Mouse (Mus musculus): ENCODE measurements at regions not wholly inside any gene's neighbourhood (a gene's known extent, or its start where the extent isn't known, plus 50 kb on each side); places are given as distances from the start of the nearest gene placed in this dataset.
A peak's percentile ranks its signal among the peaks of the same experiment; 100 is the strongest.

GRCm38 (mm10) chr19:45304538-45304937, 59.0 kb upstream of the Btrc start:
- peaks cover 8% of the 10 kb centered on the region; the same call in 1 of the 2 replicates for H3K4me1 ChIP-seq (replicated peaks; ENCODE audit: control insufficient read depth, insufficient read depth, low read length)
- 10% methylated on average over 8 of the region's 8 CpGs for WGBS
- DNase-seq (ENCODE audit: low spot score) (no peak), ATAC-seq (replicated peaks; ENCODE audit: low FRiP score) (no peak)
- no peak overlapping the region for H3K4me2 ChIP-seq (ENCODE audit: low read depth, low read length, severe bottlenecking)
- no peaks in the 10 kb centered on the region for H3K9me3 ChIP-seq (ENCODE audit: control insufficient read depth, low read length)
- no peaks in the 10 kb centered on the region for H3K36me3 ChIP-seq (ENCODE audit: control insufficient read depth, insufficient read depth, low read length)
- H3K4me3 ChIP-seq (ENCODE audit: low read depth, low read length) = no peak overlapping the region
- no peak overlapping the region for H3K27ac ChIP-seq (ENCODE audit: low read depth, low read length)
- no peak overlapping the region for H3K9ac ChIP-seq (ENCODE audit: low read length)
- H3K27me3 ChIP-seq (ENCODE audit: control insufficient read depth, insufficient read depth, low read length) = peaks cover 51% of the 10 kb centered on the region

GRCm38 (mm10) chr19:45307299-45308275, 55.9 kb upstream of the Btrc start:
- DNase-seq (ENCODE audit: low spot score) (no peak), ATAC-seq (replicated peaks; ENCODE audit: low FRiP score) (no peak)
- H3K27ac ChIP-seq (ENCODE audit: low read depth, low read length) = no peak overlapping the region
- H3K4me2 ChIP-seq (ENCODE audit: low read depth, low read length, severe bottlenecking) = no peak overlapping the region
- H3K4me1 ChIP-seq (replicated peaks; ENCODE audit: control insufficient read depth, insufficient read depth, low read length) = peaks cover 15% of the 10 kb centered on the region; the same call in 1 of the 2 replicates
- no peaks in the 10 kb centered on the region for H3K36me3 ChIP-seq (ENCODE audit: control insufficient read depth, insufficient read depth, low read length)
- no peaks in the 10 kb centered on the region for H3K9me3 ChIP-seq (ENCODE audit: control insufficient read depth, low read length)
- H3K9ac ChIP-seq (ENCODE audit: low read length) = no peak overlapping the region
- no peak overlapping the region for H3K4me3 ChIP-seq (ENCODE audit: low read depth, low read length)
- peaks cover 37% of the 10 kb centered on the region for H3K27me3 ChIP-seq (ENCODE audit: control insufficient read depth, insufficient read depth, low read length)
- WGBS = 51% methylated on average over 16 of the region's 16 CpGs

DNA sequence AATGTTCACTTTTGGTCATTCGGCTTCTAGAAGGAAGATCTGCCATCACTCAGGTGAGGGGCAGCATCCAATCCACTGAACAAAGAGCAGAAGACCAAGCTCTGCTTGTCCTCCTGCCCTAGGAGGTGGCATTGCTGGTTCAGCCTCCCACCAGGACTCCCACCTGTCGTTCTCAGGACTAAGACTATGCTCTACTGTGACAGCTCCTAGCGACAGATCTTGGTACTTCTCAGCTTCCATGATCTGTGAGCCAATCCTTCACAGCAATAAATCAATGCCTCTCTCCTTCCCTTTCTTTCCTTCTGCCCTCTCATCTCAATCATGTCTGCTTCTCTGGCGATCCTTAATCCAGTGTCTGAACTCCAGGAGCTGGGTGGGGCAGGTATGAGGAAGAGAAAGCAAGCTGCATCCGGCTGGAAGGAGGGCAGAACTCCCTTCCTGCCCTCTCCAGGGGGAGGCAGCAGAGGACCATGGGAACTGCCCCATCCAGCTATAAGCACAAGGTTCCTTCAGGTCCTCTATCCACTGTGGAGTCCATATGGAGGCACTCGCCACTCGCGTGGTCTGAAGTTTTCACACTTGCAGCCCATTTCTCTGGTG, 54.8 kb upstream of the Btrc start:
- Histone ChIP-seq H3K27me3 (ENCODE audit: control insufficient read depth, insufficient read depth, low read length) (peaks cover 26% of the 10 kb centered on the region), H3K27ac (ENCODE audit: low read depth, low read length) (no peak overlapping the region), H3K4me3 (ENCODE audit: low read depth, low read length) (no peak overlapping the region), H3K9me3 (ENCODE audit: control insufficient read depth, low read length) (no peaks in the 10 kb centered on the region), H3K36me3 (ENCODE audit: control insufficient read depth, insufficient read depth, low read length) (no peaks in the 10 kb centered on the region), H3K9ac (ENCODE audit: low read length) (no peak overlapping the region), H3K4me1 (replicated peaks; ENCODE audit: control insufficient read depth, insufficient read depth, low read length) (peaks cover 12% of the 10 kb centered on the region; the same call in 1 of the 2 replicates), H3K4me2 (ENCODE audit: low read depth, low read length, severe bottlenecking) (no peak overlapping the region)
- DNase-seq (ENCODE audit: low spot score) = no peak
- WGBS = 55% methylated on average over 8 of the region's 8 CpGs
- no peak for ATAC-seq (replicated peaks; ENCODE audit: low FRiP score)

GRCm38 (mm10) chr19:45310291-45310881, 53.1 kb upstream of the Btrc start:
- Histone ChIP-seq H3K27me3 (ENCODE audit: control insufficient read depth, insufficient read depth, low read length) (peaks cover 17% of the 10 kb centered on the region), H3K4me1 (replicated peaks; ENCODE audit: control insufficient read depth, insufficient read depth, low read length) (peaks cover 12% of the 10 kb centered on the region; the same call in 1 of the 2 replicates), H3K4me3 (ENCODE audit: low read depth, low read length) (peak overlapping the region; percentile 9; the same call in 1 of the 2 replicates), H3K36me3 (ENCODE audit: control insufficient read depth, insufficient read depth, low read length) (no peaks in the 10 kb centered on the region), H3K4me2 (ENCODE audit: low read depth, low read length, severe bottlenecking) (peak overlapping the region; percentile 34; the same call in 1 of the 2 replicates), H3K27ac (ENCODE audit: low read depth, low read length) (peak overlapping the region; percentile 59; the same call in 1 of the 2 replicates), H3K9me3 (ENCODE audit: control insufficient read depth, low read length) (no peaks in the 10 kb centered on the region), H3K9ac (ENCODE audit: low read length) (no peak overlapping the region; the same call in 1 of the 2 replicates)
- ATAC-seq (replicated peaks; ENCODE audit: low FRiP score) (no peak), DNase-seq (ENCODE audit: low spot score) (no peak)
- 36% methylated on average over 5 of the region's 5 CpGs for WGBS

GRCm38 (mm10) chr19:45310944-45311603, 52.5 kb upstream of the Btrc start:
- Histone ChIP-seq H3K4me2 (ENCODE audit: low read depth, low read length, severe bottlenecking) (peak overlapping the region; percentile 34), H3K27me3 (ENCODE audit: control insufficient read depth, insufficient read depth, low read length) (peaks cover 13% of the 10 kb centered on the region; the same call in 1 of the 2 replicates), H3K36me3 (ENCODE audit: control insufficient read depth, insufficient read depth, low read length) (no peaks in the 10 kb centered on the region), H3K9ac (ENCODE audit: low read length) (no peak overlapping the region; the same call in 1 of the 2 replicates), H3K4me3 (ENCODE audit: low read depth, low read length) (peak overlapping the region; percentile 9; the same call in 1 of the 2 replicates), H3K27ac (ENCODE audit: low read depth, low read length) (peak overlapping the region; percentile 59; the same call in 1 of the 2 replicates), H3K9me3 (ENCODE audit: control insufficient read depth, low read length) (no peaks in the 10 kb centered on the region), H3K4me1 (replicated peaks; ENCODE audit: control insufficient read depth, insufficient read depth, low read length) (peaks cover 12% of the 10 kb centered on the region; the same call in 1 of the 2 replicates)
- peak; percentile 72 for DNase-seq (ENCODE audit: low spot score)
- WGBS = 12% methylated on average over 15 of the region's 15 CpGs
- peak; percentile 55 for ATAC-seq (replicated peaks; ENCODE audit: low FRiP score)

GRCm38 (mm10) chr19:45311831-45312537, 51.5 kb upstream of the Btrc start:
- no peak for DNase-seq (ENCODE audit: low spot score)
- no peak overlapping the region for H3K4me2 ChIP-seq (ENCODE audit: low read depth, low read length, severe bottlenecking)
- H3K9me3 ChIP-seq (ENCODE audit: control insufficient read depth, low read length) = no peaks in the 10 kb centered on the region
- ATAC-seq (replicated peaks; ENCODE audit: low FRiP score) = peak; percentile 42; the same call in 1 of the 2 replicates
- H3K4me3 ChIP-seq (ENCODE audit: low read depth, low read length) = no peak overlapping the region
- peak overlapping the region; percentile 23; the same call in 1 of the 2 replicates for H3K9ac ChIP-seq (ENCODE audit: low read length)
- peaks cover 8% of the 10 kb centered on the region; the same call in 1 of the 2 replicates for H3K27me3 ChIP-seq (ENCODE audit: control insufficient read depth, insufficient read depth, low read length)
- H3K27ac ChIP-seq (ENCODE audit: low read depth, low read length) = peak overlapping the region; percentile 59
- 57% methylated on average over 19 of the region's 19 CpGs for WGBS
- H3K4me1 ChIP-seq (replicated peaks; ENCODE audit: control insufficient read depth, insufficient read depth, low read length) = peaks cover 12% of the 10 kb centered on the region; the same call in 1 of the 2 replicates
- no peaks in the 10 kb centered on the region for H3K36me3 ChIP-seq (ENCODE audit: control insufficient read depth, insufficient read depth, low read length)

DNA sequence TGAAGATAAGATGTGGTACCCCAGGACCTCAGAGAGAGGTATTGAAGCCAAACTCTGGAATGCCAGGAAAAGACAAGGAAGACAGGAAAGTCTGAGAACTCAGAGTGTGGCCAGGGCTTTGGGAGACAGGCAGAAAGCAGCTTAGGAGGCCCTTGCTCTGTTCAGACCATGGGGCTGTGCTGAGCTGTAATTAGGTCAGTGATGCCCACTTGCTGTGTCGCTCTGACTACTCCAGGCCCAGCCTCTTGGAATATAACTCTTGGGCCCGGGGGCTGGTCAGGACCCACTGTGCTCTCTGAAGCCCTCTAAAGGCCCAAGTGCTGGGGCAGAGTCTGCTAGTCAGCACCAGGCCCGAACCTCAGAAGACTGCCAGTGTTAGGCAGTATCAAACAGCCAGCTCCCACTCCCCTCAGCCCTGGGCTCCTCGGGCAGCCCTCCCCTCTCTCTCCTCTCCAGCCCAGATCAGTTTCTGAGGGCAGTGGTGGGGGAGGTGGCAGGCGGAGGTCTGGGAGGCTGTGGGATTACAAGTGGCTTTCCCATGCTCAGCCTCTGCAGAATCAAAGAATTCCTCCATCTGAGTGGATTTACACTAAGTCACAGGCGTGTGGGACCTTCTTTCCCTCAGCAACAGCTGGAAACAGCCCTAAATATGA, 50.7 kb upstream of the Btrc start:
- DNase-seq (ENCODE audit: low spot score) (no peak), ATAC-seq (replicated peaks; ENCODE audit: low FRiP score) (no peak)
- peak overlapping the region; percentile 23; the same call in 1 of the 2 replicates for H3K9ac ChIP-seq (ENCODE audit: low read length)
- H3K27ac ChIP-seq (ENCODE audit: low read depth, low read length) = peak overlapping the region; percentile 53
- H3K4me3 ChIP-seq (ENCODE audit: low read depth, low read length) = no peak overlapping the region
- H3K4me2 ChIP-seq (ENCODE audit: low read depth, low read length, severe bottlenecking) = no peak overlapping the region
- no peaks in the 10 kb centered on the region for H3K9me3 ChIP-seq (ENCODE audit: control insufficient read depth, low read length)
- peaks cover 5% of the 10 kb centered on the region; the same call in 1 of the 2 replicates for H3K27me3 ChIP-seq (ENCODE audit: control insufficient read depth, insufficient read depth, low read length)
- WGBS = 4% methylated on average over 6 of the region's 6 CpGs
- H3K4me1 ChIP-seq (replicated peaks; ENCODE audit: control insufficient read depth, insufficient read depth, low read length) = peaks cover 12% of the 10 kb centered on the region; the same call in 1 of the 2 replicates
- H3K36me3 ChIP-seq (ENCODE audit: control insufficient read depth, insufficient read depth, low read length) = no peaks in the 10 kb centered on the region

All from forebrain, embryonic 11.5 days (tissue).